Mouse (Mus musculus) G1E (cell line): ENCODE data around the gene Ltbp1. TPM values are rescaled to one million over a fixed set of nuclear protein-coding genes. Genes with fewer than 3 reads are reported as not detected.

Source experiments
- ATAC-seq: 2 replicates; pipeline ENCODE4 v1.8.0; 2016; ENCODE audit warnings: mild to moderate bottlenecking; ENCODE audit not compliant: insufficient number of reproducible peaks, poor library complexity, low FRiP score, severe bottlenecking; ENCODE audit errors: extremely low read depth
- DNase-seq: peaks from one replicate; pipeline ENCODE4 v3.0.0; 2012; ENCODE audit warnings: low spot score
- H3K27me3 ChIP-seq: 2 replicates; pipeline ENCODE4 v1.6.1; 2012; ENCODE audit warnings: mild to moderate bottlenecking, low read length, inconsistent platforms; ENCODE audit not compliant: insufficient read depth
- H3K36me3 ChIP-seq: replicated peaks from 2 replicates; pipeline ENCODE3; 2012; ENCODE audit warnings: mild to moderate bottlenecking, inconsistent platforms
- H3K4me1 ChIP-seq: 2 replicates; pipeline ENCODE4 v1.6.1; 2012; ENCODE audit warnings: low read depth, low read length, inconsistent platforms, mixed read lengths; ENCODE audit not compliant: insufficient read depth
- H3K4me3 ChIP-seq: 2 replicates; pipeline ENCODE4 v1.5.1; 2012; ENCODE audit warnings: low read depth, mild to moderate bottlenecking, inconsistent platforms, low read length, moderate library complexity, mixed read lengths
- H3K9me3 ChIP-seq: replicated peaks from 2 replicates; pipeline ENCODE4 v1.6.1; 2012; ENCODE audit warnings: inconsistent platforms
- CTCF ChIP-seq: IDR thresholded peaks from 2 replicates; pipeline ENCODE4 v1.5.1; 2012; ENCODE audit warnings: low read depth, low read length, inconsistent platforms, mixed read lengths
- GATA1 ChIP-seq: IDR thresholded peaks from 2 replicates; pipeline ENCODE4 v1.6.1; 2012; ENCODE audit warnings: borderline replicate concordance, low read length, inconsistent platforms, mixed read lengths
- GATA2 ChIP-seq: IDR thresholded peaks from 2 replicates; pipeline ENCODE4 v1.6.1; 2012; ENCODE audit warnings: low read depth, low read length, inconsistent platforms, borderline replicate concordance
- POLR2AphosphoS5 ChIP-seq: IDR thresholded peaks from 2 replicates; pipeline ENCODE4 v1.6.1; 2012; ENCODE audit warnings: low read depth, low read length, inconsistent platforms; ENCODE audit not compliant: insufficient replicate concordance
- TAL1 ChIP-seq: conservative IDR thresholded peaks from 2 replicates; pipeline ENCODE4 v1.6.1; 2012; ENCODE audit warnings: low read depth, low read length, inconsistent platforms, mixed read lengths
- polyA plus RNA-seq: library from polyadenylated mRNA; stranded (reverse); fragments of >175 nt; gene quantifications from 2 replicates; pipeline ENCODE4 v1.2.3, GENCODE M21; 2012
- total RNA-seq, 2 experiments: library from RNA; stranded (forward) in 1 of 2; stranded (reverse) in 1 of 2; fragments of 200-1000 nt in 1 of 2; fragments of >200 nt in 1 of 2; fragmentation: Nextera tagmentation in 1 of 2; gene quantifications; 2 replicates each; pipeline ENCODE4 v1.2.3; 2014 to 2017

The Ltbp1 gene
- total and polyA plus RNA-seq, 3 experiments = 0.05 TPM; not detected in 2

DNA sequence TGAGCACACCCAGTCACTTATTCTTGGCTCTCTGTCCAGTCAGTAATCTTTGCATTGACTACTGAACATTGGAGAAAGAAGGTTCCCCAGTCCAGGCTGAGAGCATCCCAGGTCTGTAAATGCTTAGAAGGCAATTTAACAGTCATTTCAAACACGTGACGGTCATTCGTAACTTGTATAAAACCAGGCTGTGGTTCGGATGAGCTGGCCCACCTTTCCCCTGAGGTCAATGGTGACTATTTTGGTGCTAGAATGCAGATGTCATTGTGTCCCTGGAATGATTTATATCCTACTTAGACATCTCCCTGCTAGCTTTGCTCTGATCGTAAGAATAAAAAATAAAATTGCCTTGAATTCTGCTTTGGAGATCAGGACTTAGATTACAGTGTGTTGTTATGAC lies 63.9 kb downstream of the Ltbp1 start:
- no peaks in the 10 kb centered on the region for H3K4me1 ChIP-seq
- TF ChIP-seq GATA2 (no peak), TAL1 (no peak), CTCF (no peak), GATA1 (no peak), POLR2AphosphoS5 (no peak)

GRCm38 (mm10) chr17:75071174-75071573 lies 65.8 kb downstream of the Ltbp1 start:
- no peak for ATAC-seq
- Histone ChIP-seq H3K27me3 (no peaks in the 10 kb centered on the region), H3K4me1 (no peaks in the 10 kb centered on the region), H3K36me3 (no peaks in the 10 kb centered on the region), H3K4me3 (no peak overlapping the region), H3K9me3 (peaks cover 11% of the 10 kb centered on the region)
- no peak for DNase-seq
- no peak for TF ChIP-seq POLR2AphosphoS5
- no peak for TF ChIP-seq TAL1
- no peak for TF ChIP-seq GATA1
- no peak for TF ChIP-seq GATA2
- no peak for TF ChIP-seq CTCF

More for the DNA sequence above, 63.9 kb downstream of the Ltbp1 start:
- H3K9me3 ChIP-seq = peaks cover 10% of the 10 kb centered on the region
- no peak overlapping the region for H3K4me3 ChIP-seq
- H3K36me3 ChIP-seq = no peaks in the 10 kb centered on the region
- no peak for ATAC-seq
- H3K27me3 ChIP-seq = no peaks in the 10 kb centered on the region
- no peak for DNase-seq

DNA sequence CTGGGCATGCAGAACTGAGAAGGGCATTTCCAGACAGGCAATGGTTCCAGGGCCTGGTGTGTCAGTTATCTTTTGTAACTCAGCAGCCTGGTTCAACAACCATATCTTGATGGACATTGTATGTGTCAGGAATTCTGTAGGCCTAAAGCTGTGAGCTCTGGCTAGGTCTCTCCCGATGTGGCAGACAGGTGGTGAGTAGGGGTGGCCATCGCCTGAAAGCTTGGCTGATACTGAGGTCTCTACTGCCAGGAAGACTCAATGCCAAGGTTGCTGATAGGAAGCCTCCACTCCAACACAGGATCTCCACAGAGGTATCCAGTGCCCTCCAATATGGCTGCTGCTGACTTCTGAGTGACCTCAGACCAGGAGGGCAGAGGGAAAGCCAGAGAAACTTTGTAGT lies 66.4 kb downstream of the Ltbp1 start:
- no peak for ATAC-seq
- Histone ChIP-seq H3K4me1 (no peaks in the 10 kb centered on the region), H3K9me3 (peaks cover 11% of the 10 kb centered on the region), H3K27me3 (no peaks in the 10 kb centered on the region), H3K4me3 (no peak overlapping the region), H3K36me3 (no peaks in the 10 kb centered on the region)
- DNase-seq = no peak
- no peak for TF ChIP-seq CTCF

DNA sequence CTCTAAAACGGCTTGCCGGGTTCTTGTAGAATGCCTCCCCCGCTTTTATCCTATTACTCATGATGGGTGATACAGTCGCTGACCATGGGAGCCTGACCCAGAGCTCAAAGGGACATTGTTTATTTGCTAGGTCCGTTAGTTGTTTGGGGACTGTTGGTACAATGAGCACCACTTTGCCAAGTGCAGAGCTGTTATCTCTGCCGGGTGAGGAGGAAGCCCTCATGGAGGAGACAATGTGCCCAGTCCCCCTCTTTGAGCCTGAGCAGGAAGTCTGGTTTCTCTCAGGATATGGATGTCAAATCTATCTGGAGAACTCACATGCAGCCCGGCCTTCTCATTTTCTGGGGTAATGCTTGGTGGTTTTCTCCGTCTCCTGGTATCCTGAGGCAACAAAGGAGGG lies 68.5 kb downstream of the Ltbp1 start:
- no peak for DNase-seq

DNA sequence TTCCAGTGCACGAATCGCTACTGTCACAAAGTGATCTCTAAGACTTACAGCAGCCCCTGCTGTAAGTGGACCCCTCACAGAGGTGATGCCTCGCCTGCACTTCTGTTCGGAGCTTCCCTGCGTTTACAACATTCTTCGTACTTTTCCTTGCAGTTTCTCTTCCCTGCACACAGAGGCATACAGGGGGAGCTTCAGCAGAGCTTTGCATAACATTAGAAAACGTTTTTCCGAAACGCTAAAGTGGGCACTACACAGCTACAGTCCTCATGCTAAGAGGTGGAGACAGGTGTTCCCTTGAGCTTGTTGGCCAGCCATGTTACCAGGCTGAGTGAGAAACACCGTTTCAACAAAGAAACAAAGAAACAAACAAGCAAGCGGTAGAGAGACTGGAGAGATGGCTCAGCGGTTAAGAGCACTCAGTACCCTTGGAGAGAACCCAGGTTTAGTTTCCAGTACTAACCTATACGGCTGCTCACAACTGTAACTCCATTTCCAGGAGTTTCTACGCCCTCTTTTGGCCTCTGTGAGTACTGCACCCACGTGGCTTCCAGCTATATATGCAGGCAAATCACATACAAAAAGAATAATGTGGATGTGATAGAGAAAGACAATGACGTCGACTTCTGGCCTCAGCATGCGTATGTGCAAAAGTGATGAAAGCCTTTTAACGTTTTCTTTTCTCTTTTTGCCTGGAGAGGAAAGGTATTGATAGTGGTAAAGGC lies 69.8 kb downstream of the Ltbp1 start:
- Histone ChIP-seq H3K36me3 (no peaks in the 10 kb centered on the region), H3K27me3 (no peaks in the 10 kb centered on the region), H3K4me1 (no peaks in the 10 kb centered on the region), H3K9me3 (peaks cover 12% of the 10 kb centered on the region), H3K4me3 (no peak overlapping the region)
- ATAC-seq (no peak), DNase-seq (no peak)
- no peak for TF ChIP-seq CTCF
- no peak for TF ChIP-seq GATA2
- no peak for TF ChIP-seq POLR2AphosphoS5
- no peak for TF ChIP-seq TAL1
- no peak for TF ChIP-seq GATA1

More for the DNA sequence above, 68.5 kb downstream of the Ltbp1 start:
- H3K4me1 ChIP-seq = no peaks in the 10 kb centered on the region
- H3K9me3 ChIP-seq = peaks cover 12% of the 10 kb centered on the region
- H3K27me3 ChIP-seq = no peaks in the 10 kb centered on the region
- no peak for ATAC-seq
- no peaks in the 10 kb centered on the region for H3K36me3 ChIP-seq
- H3K4me3 ChIP-seq = no peak overlapping the region
- no peak for TF ChIP-seq TAL1
- no peak for TF ChIP-seq GATA2
- no peak for TF ChIP-seq POLR2AphosphoS5
- TF ChIP-seq CTCF = no peak
- no peak for TF ChIP-seq GATA1

- ATAC-seq (no peak), DNase-seq (no peak)
- Histone ChIP-seq H3K27me3 (no peaks in the 10 kb centered on the region), H3K36me3 (no peaks in the 10 kb centered on the region), H3K4me1 (no peaks in the 10 kb centered on the region), H3K4me3 (no peak overlapping the region), H3K9me3 (0 out of 2 replicates have a peak, but pooled peaks cover 3% of the 10 kb centered on the region)
- TF ChIP-seq TAL1 = no peak
- no peak for TF ChIP-seq CTCF
- TF ChIP-seq POLR2AphosphoS5 = no peak
- TF ChIP-seq GATA2 = no peak
- no peak for TF ChIP-seq GATA1
Observed at GRCm38 (mm10) chr17:75081401-75081800, 76.0 kb downstream of the Ltbp1 start.

GRCm38 (mm10) chr17:75082449-75082848 lies 77.1 kb downstream of the Ltbp1 start:
- no peaks in the 10 kb centered on the region for H3K4me1 ChIP-seq
- H3K36me3 ChIP-seq = no peaks in the 10 kb centered on the region
- no peak for TF ChIP-seq POLR2AphosphoS5
- no peak for TF ChIP-seq CTCF
- TF ChIP-seq GATA1 = no peak
- TF ChIP-seq GATA2 = no peak
- TF ChIP-seq TAL1 = no peak
- no peak overlapping the region for H3K4me3 ChIP-seq
- DNase-seq (no peak), ATAC-seq (no peak)
- H3K9me3 ChIP-seq = no peaks in the 10 kb centered on the region
- no peaks in the 10 kb centered on the region for H3K27me3 ChIP-seq
